Mouse (Mus musculus) heart, adult 2 months (tissue): ENCODE results near the gene Olfr658. TPM values are rescaled to one million over a fixed set of nuclear protein-coding genes. Genes with fewer than 3 reads are reported as not detected.
A peak's percentile ranks its signal among the peaks of the same experiment; 100 is the strongest.

ENCODE experiments used
- DNase-seq, 2 experiments: peaks; one replicate each; pipeline ENCODE4 v3.0.0; 2021
- H3K27ac ChIP-seq: fragments of 200-600 bp; 2 replicates; pipeline ENCODE4 v1.8.1; 2022
- H3K27me3 ChIP-seq: fragments of 200-500 bp; 2 replicates; pipeline ENCODE4 v1.6.1; 2012; ENCODE audit warnings: mild to moderate bottlenecking, low read length, inconsistent platforms, mixed read lengths; ENCODE audit not compliant: control insufficient read depth, insufficient read depth
- H3K36me3 ChIP-seq: fragments of 200-500 bp; 2 replicates; pipeline ENCODE4 v1.6.1; 2012; ENCODE audit warnings: low read length, inconsistent platforms; ENCODE audit not compliant: control insufficient read depth, insufficient read depth
- H3K4me1 ChIP-seq: fragments of 200-500 bp; 2 replicates; pipeline ENCODE4 v1.6.1; 2011; ENCODE audit warnings: low read length; ENCODE audit not compliant: control insufficient read depth, insufficient read depth
- H3K4me3 ChIP-seq: fragments of 200-600 bp; 2 replicates; pipeline ENCODE4 v1.8.1; 2022
- H3K79me2 ChIP-seq: fragments of 200-500 bp; replicated peaks from 2 replicates; pipeline ENCODE4 v1.6.1; 2012; ENCODE audit warnings: mild to moderate bottlenecking, inconsistent platforms, low read length, moderate library complexity, mixed read lengths; ENCODE audit not compliant: control insufficient read depth, insufficient read depth
- H3K9ac ChIP-seq: fragments of 200-500 bp; 2 replicates; pipeline ENCODE4 v1.6.1; 2012; ENCODE audit warnings: low read depth, mild to moderate bottlenecking, control low read depth, inconsistent platforms, low read length, mixed read lengths
- CTCF ChIP-seq: fragments of 200-600 bp; IDR thresholded peaks from 2 replicates; pipeline ENCODE4 v1.8.1; 2022; ENCODE audit warnings: antibody characterized with exemption, mild to moderate bottlenecking, moderate library complexity
- EP300 ChIP-seq: fragments of 200-500 bp; IDR thresholded peaks from 2 replicates; pipeline ENCODE4 v1.6.1; 2011; ENCODE audit warnings: low read depth, low read length, control low read depth; ENCODE audit not compliant: insufficient read depth
- POLR2A ChIP-seq: fragments of 200-500 bp; IDR thresholded peaks from 2 replicates; pipeline ENCODE4 v1.6.1; 2011; ENCODE audit warnings: mild to moderate bottlenecking, low read depth, low read length, control low read depth; ENCODE audit not compliant: insufficient read depth
- WGBS: fragments of 180-500 bp; shearing (Covaris S2); methylation state at CpG from one replicate; pipeline ENCODE4 v1.1.7; 2018; 5-methylcytosine and 5-hydroxymethylcytosine counted together
- intact Hi-C: fragments of 180-260 bp; cut with DNase I; formaldehyde crosslinking; loops from one replicate; pipeline ENCODE4 v1.15.1; 2025
- polyA plus RNA-seq: library from polyadenylated mRNA; depleted of rRNA; stranded (reverse); fragments of >200 nt; gene quantifications from 2 replicates; pipeline ENCODE4 v1.2.3, GENCODE M21; 2012; rRNA removed
- total RNA-seq, 2 experiments: library from RNA; stranded (reverse); gene quantifications; 2 replicates each; pipeline ENCODE4 v1.2.3; 2021

Olfr658 gene
- total and polyA plus RNA-seq, 3 experiments, result not detected

GRCm38 (mm10) chr7:104603173-104603572 lies 43.9 kb downstream of the Olfr658 start:
- intact Hi-C loops, result no loop called here
- no peaks in the 10 kb centered on the region for H3K36me3 ChIP-seq
- WGBS, result 5% methylated on average over 3 of the region's 3 CpGs
- H3K9ac ChIP-seq, result no peak overlapping the region
- peak; percentile 4 to 27 for DNase-seq
- no peaks in the 10 kb centered on the region for H3K27me3 ChIP-seq
- H3K4me3 ChIP-seq, result no peak overlapping the region
- no peak for TF ChIP-seq EP300
- no peak for TF ChIP-seq POLR2A
- peak; percentile 74 for TF ChIP-seq CTCF
- H3K4me1 ChIP-seq, result no peaks in the 10 kb centered on the region
- H3K27ac ChIP-seq, result no peak overlapping the region
- H3K79me2 ChIP-seq, result no peaks in the 10 kb centered on the region

- Histone ChIP-seq H3K4me3 (no peak within 1 kb of the TSS), H3K27ac (no peak within 1 kb of the TSS), H3K27me3 (no peaks in the 10 kb centered on the region), H3K4me1 (no peaks in the 10 kb centered on the region), H3K9ac (no peak within 1 kb of the TSS), H3K79me2 (no peaks in the 10 kb centered on the region), H3K36me3 (no peaks in the 10 kb centered on the region)
- intact Hi-C loops, result no loop called here
- WGBS, result 66% methylated on average over 2 of the region's 2 CpGs
- TF ChIP-seq EP300 (no peak), POLR2A (no peak), CTCF (no peak)
- DNase-seq, result no peak
Observed at GRCm38 (mm10) chr7:104601679-104602078, 45.4 kb downstream of the Olfr658 start, which contains the start of gene Olfr655. Olfr655 (minus strand) TSS chr7:104601779.

Other genes starting within 250 kb of the Olfr658 start
- gene Trim30c, start 246.5 kb downstream of the Olfr658 start, total RNA-seq, result under 1 TPM; 0.18 to 0.20 TPM
- gene Trim30c, start 246.5 kb downstream of the Olfr658 start, polyA plus RNA-seq, result 0.08 and 0.18 TPM in 2 replicates
- 1 to 10 TPM; 3.5 to 3.6 TPM for gene Trim30a, start 182.1 kb downstream of the Olfr658 start, total RNA-seq
- gene Trim30a, start 182.1 kb downstream of the Olfr658 start, polyA plus RNA-seq, result 2.6 and 5.3 TPM in 2 replicates
- gene Trim30d, start 139.5 kb downstream of the Olfr658 start, total RNA-seq, result under 1 TPM; 0.37 to 0.75 TPM
- gene Trim30d, start 139.5 kb downstream of the Olfr658 start, polyA plus RNA-seq, result 0.62 and 0.76 TPM in 2 replicates
- gene Olfr651, start 97.2 kb downstream of the Olfr658 start, total RNA-seq, result not detected
- gene Olfr651, start 97.2 kb downstream of the Olfr658 start, polyA plus RNA-seq, result not detected in 2 replicates
- gene Olfr652, start 86.4 kb downstream of the Olfr658 start, total RNA-seq, result not detected
- gene Olfr652, start 86.4 kb downstream of the Olfr658 start, polyA plus RNA-seq, result not detected in 2 replicates
- not detected for gene Olfr653, start 70.0 kb downstream of the Olfr658 start, total RNA-seq
- not detected in 2 replicates for gene Olfr653, start 70.0 kb downstream of the Olfr658 start, polyA plus RNA-seq
- gene Olfr654, start 60.3 kb downstream of the Olfr658 start, total RNA-seq, result not detected
- not detected in 2 replicates for gene Olfr654, start 60.3 kb downstream of the Olfr658 start, polyA plus RNA-seq
- not detected for gene Olfr655, start 45.5 kb downstream of the Olfr658 start, total RNA-seq
- gene Olfr655, start 45.5 kb downstream of the Olfr658 start, polyA plus RNA-seq, result not detected in 2 replicates
- gene Olfr656, start 33.4 kb downstream of the Olfr658 start, total RNA-seq, result not detected
- gene Olfr656, start 33.4 kb downstream of the Olfr658 start, polyA plus RNA-seq, result not detected in 2 replicates
- not detected for gene Olfr657, start 22.5 kb downstream of the Olfr658 start, total RNA-seq
- not detected in 2 replicates for gene Olfr657, start 22.5 kb downstream of the Olfr658 start, polyA plus RNA-seq
- gene Olfr659, start 19.4 kb upstream of the Olfr658 start, total RNA-seq, result not detected
- gene Olfr659, start 19.4 kb upstream of the Olfr658 start, polyA plus RNA-seq, result not detected in 2 replicates
- gene Olfr661, start 39.2 kb upstream of the Olfr658 start, total RNA-seq, result not detected
- not detected in 2 replicates for gene Olfr661, start 39.2 kb upstream of the Olfr658 start, polyA plus RNA-seq
- gene Usp17le, start 130.2 kb upstream of the Olfr658 start, total RNA-seq, result not detected
- gene Usp17le, start 130.2 kb upstream of the Olfr658 start, polyA plus RNA-seq, result not detected in 2 replicates
- gene Usp17lb, start 195.3 kb upstream of the Olfr658 start, total RNA-seq, result not detected
- not detected in 2 replicates for gene Usp17lb, start 195.3 kb upstream of the Olfr658 start, polyA plus RNA-seq
- not detected for gene Usp17la, start 209.7 kb upstream of the Olfr658 start, total RNA-seq
- not detected in 2 replicates for gene Usp17la, start 209.7 kb upstream of the Olfr658 start, polyA plus RNA-seq
- gene Olfr665, start 230.7 kb upstream of the Olfr658 start, total RNA-seq, result not detected
- not detected in 2 replicates for gene Olfr665, start 230.7 kb upstream of the Olfr658 start, polyA plus RNA-seq
- gene Olfr666, start 248.6 kb upstream of the Olfr658 start, total RNA-seq, result not detected
- gene Olfr666, start 248.6 kb upstream of the Olfr658 start, polyA plus RNA-seq, result not detected in 2 replicates